Mouse (Mus musculus): Measurements from ENCODE around the gene Fcgrt.

GRCm38 (mm10) chr7:45121404-45121803, 17.8 kb upstream of the Fcgrt start:
- TF ChIP-seq CTCF (IDR thresholded peaks at IDR 0.05; ENCODE audit: borderline replicate concordance, control insufficient read depth, extremely low read depth, insufficient read depth, low read length, poor library complexity) (0 out of 2 replicates have a peak, but pooled peaks have one; percentile 38), POLR2A (IDR thresholded peaks at IDR 0.05; ENCODE audit: control insufficient read depth, extremely low read depth, insufficient read depth, low read length, poor library complexity) (peak; percentile 92)

Data from thymus, adult 2 months (tissue).